Mouse (Mus musculus) CH12.LX (cell line): Measurements from ENCODE around the gene Spn.

ENCODE experiments used
- CTCF ChIP-seq, 2 experiments: IDR thresholded peaks in 1 of 2; conservative IDR thresholded peaks in 1 of 2; 2 replicates each; pipeline ENCODE4 v1.5.1; 2011 to 2012; ENCODE audit warnings: low read depth in 2 of 2, low read length in 2 of 2, improper control_type of control experiment in 1 of 2, inconsistent platforms in 1 of 2, mild to moderate bottlenecking in 1 of 2, moderate library complexity in 1 of 2
- HCFC1 ChIP-seq: IDR thresholded peaks from 2 replicates; pipeline ENCODE4 v1.6.1; 2012; ENCODE audit warnings: low read depth, mild to moderate bottlenecking, inconsistent platforms, low read length, improper control_type of control experiment
- IRF4 ChIP-seq: IDR thresholded peaks from 2 replicates; pipeline ENCODE4 v1.6.1; 2014; ENCODE audit warnings: low read depth, mild to moderate bottlenecking, inconsistent platforms, low read length, improper control_type of control experiment
- MYC ChIP-seq: IDR thresholded peaks from 2 replicates; pipeline ENCODE4 v1.6.1; 2011; ENCODE audit warnings: low read depth, mild to moderate bottlenecking, improper control_type of control experiment, low read length
- POLR2A ChIP-seq: IDR thresholded peaks from 2 replicates; pipeline ENCODE4 v1.6.1; 2011; ENCODE audit warnings: low read depth, mild to moderate bottlenecking, improper control_type of control experiment, low read length
- POLR2AphosphoS2 ChIP-seq: IDR thresholded peaks from 2 replicates; pipeline ENCODE4 v1.6.1; 2011; ENCODE audit warnings: low read depth, low read length, improper control_type of control experiment

GRCm38 (mm10) chr7:127152464-127152863 is 14.8 kb upstream of the Spn start:
- TF ChIP-seq POLR2A (no peak), MYC (no peak), HCFC1 (no peak), CTCF (conservative IDR thresholded peaks at IDR 0.05 in 1 of 2, IDR thresholded peaks at IDR 0.05 in 1 of 2; ENCODE audit: low read depth in 2 of 2, low read length in 2 of 2) (no peak), IRF4 (no peak), POLR2AphosphoS2 (no peak)
